In genomic region chr16:9135377-9135776, GRCm38 (mm10) we compare ENCODE assay signal across 16 mouse cellular contexts.
DNase-seq lines count a peak whose midpoint lies in the region.
"Had no signal": no experiment of that assay in that cellular context is flagged by ENCODE, and none has a peak within 500 bp of the region (broad histone marks: within the 10 kb centered on the region; RNA-seq: fewer than 3 reads in every experiment).

No protein-coding gene starts in this region.

- DNase-seq in kidney, adult 9 months = peak; percentile 2
- no peak for DNase-seq in kidney, adult 18-20 months
- peak; percentile 53 for DNase-seq in ES-CJ7 (ENCODE audit: low read depth, low spot score)
- DNase-seq in adrenal gland, adult 2 months = peak; percentile 88
- DNase-seq in adrenal gland, postnatal 36 days = peak; percentile 74 to 80
- no peak for DNase-seq in frontal cortex, postnatal 10 days (ENCODE audit: low spot score in 2 of 2)
- no peak for DNase-seq in cerebellum, adult 8-10 months
- DNase-seq: cerebellum, adult 11-12 months; cerebellum, postnatal 10 days; gastrocnemius, adult 2 months; gastrocnemius, postnatal 36 days; heart, adult 2 months; heart, postnatal 10 days; lung, postnatal 36 days; thymus, adult 2 months; thymus, postnatal 36 days had no signal

Comparison
In these comparisons a context has a peak if more than half of its experiments do, and no peak if none do; other contexts are left out.
1. DNase-seq: peak in kidney, adult 9 months (single experiment), ES-CJ7 (single experiment), adrenal gland, adult 2 months (single experiment) and adrenal gland, postnatal 36 days (2 of 2); none in kidney, adult 18-20 months (single experiment), frontal cortex, postnatal 10 days (0 of 2) and cerebellum, adult 8-10 months (single experiment).